Mouse (Mus musculus): ENCODE results near the gene Gm37596. TPM values are rescaled to one million over a fixed set of nuclear protein-coding genes. Genes with fewer than 3 reads are reported as not detected.
"Not testable (repeated sequence)": the region's sequence is repeated elsewhere in the genome, so short reads cannot be mapped to it uniquely, and the experiment has no call there.

The Gm37596 gene
- polyA plus RNA-seq (2015; fragmentation: Nextera tagmentation; extraction: Ambion mirVana): not detected in 2 replicates

DNA sequence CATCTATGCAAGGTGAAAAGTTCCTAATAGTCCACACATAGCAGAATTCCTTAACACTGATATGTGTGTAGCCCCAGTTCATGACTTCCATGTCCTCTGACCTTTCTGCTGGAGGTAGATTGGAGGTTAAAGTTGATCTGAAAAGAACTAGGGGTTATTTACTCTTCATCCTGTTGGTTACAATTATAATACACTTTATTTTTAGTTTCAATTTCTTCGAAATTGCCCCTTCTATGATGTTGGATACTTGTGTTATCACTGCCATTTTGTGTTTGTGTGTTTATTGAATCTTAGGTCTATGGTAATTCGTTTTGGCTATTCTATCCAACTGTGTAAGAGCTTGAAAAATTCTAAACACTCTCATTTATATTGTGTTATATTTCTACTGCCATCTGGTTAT is at the start of gene Gm37596:
TSS of gene Gm37596 (minus strand) at position 101 of the 400 bp plus-strand sequence.
- not testable (repeated sequence) for H3K4me1 ChIP-seq (ENCODE audit: insufficient read depth)
- WGBS (ENCODE audit: insufficient replicate concordance): 60% methylated on average over 1 of the region's 2 CpGs

DNA sequence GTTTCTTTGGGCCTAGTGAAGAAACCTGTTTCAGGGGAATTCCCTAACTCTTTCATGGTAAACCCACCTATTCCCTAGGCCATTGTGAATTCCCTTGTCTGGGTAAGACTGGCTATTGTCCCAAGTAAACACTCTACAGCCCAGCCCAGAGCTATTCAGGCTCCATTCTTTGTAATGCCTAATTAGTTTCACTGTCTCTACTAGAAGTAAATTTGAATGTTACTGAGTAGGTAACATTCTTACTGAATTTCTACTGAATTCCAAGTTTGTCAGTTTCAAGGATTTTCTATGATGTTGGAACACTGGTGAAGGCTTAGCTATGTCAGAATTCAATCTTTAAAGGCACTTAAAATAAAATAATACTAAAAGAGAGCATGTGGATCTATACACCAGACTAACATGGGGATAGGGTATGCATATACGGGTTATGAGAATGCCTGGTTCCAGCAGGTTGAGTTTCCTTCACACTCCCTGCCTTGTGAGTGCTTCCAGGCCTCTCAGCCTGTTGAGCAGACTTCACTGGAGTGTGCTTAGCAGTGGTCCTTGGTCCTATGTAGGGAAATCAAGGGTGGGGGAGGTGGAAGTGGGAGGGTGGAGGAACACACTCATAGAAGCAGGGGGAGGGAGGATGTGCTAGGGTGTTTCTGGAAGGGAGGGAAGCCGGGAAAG is 16.2 kb upstream of the Gm37596 start:
- H3K9ac ChIP-seq (replicated peaks); ATAC-seq; H3K27me3 ChIP-seq (ENCODE audit: insufficient read depth, low read length); H3K36me3 ChIP-seq (replicated peaks; ENCODE audit: insufficient read depth, low read length); H3K27ac ChIP-seq (ENCODE audit: low read depth); H3K4me1 ChIP-seq (ENCODE audit: insufficient read depth); H3K4me3 ChIP-seq (ENCODE audit: low read depth, low read length); H3K9me3 ChIP-seq (ENCODE audit: low read length); DNase-seq; H3K4me2 ChIP-seq (ENCODE audit: low read depth, low read length): not testable (repeated sequence)
- 72% methylated on average over 2 of the region's 2 CpGs for WGBS (ENCODE audit: insufficient replicate concordance)

More for the DNA sequence above, at the start of gene Gm37596:
- ATAC-seq; H3K4me2 ChIP-seq (ENCODE audit: low read depth, low read length); H3K36me3 ChIP-seq (replicated peaks; ENCODE audit: insufficient read depth, low read length); H3K27ac ChIP-seq (ENCODE audit: low read depth); DNase-seq; H3K9ac ChIP-seq (replicated peaks); H3K9me3 ChIP-seq (ENCODE audit: low read length); H3K4me3 ChIP-seq (ENCODE audit: low read depth, low read length); H3K27me3 ChIP-seq (ENCODE audit: insufficient read depth, low read length): not testable (repeated sequence)

DNA sequence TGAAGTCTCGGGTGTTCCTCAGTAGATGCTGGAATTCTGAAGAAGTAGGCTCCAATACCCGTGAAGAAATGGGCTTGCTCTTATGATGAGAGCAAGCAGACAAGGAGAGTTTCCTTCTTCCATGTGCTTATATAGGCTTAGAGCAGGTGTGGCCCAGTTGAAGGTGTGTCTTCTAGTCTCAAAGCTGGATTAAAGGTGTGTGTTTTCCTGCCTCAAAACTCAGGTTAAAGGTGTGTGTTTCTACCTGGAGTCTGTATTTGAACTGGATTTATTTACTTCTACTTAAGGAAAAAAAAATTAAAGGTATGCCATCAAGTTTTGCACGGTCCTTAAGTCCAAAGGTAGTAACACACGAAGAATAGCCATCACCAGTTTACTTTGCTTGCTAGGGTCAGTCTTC is 16.7 kb downstream of the Gm37596 start, which contains the start of gene Tdpoz1:
TSS of gene Tdpoz1 (minus strand) at position 101 of the 400 bp plus-strand sequence.
- H3K4me1 ChIP-seq (ENCODE audit: insufficient read depth); H3K9ac ChIP-seq (replicated peaks); H3K9me3 ChIP-seq (ENCODE audit: low read length); ATAC-seq; DNase-seq; H3K27me3 ChIP-seq (ENCODE audit: insufficient read depth, low read length); H3K27ac ChIP-seq (ENCODE audit: low read depth); H3K4me3 ChIP-seq (ENCODE audit: low read depth, low read length); H3K4me2 ChIP-seq (ENCODE audit: low read depth, low read length); H3K36me3 ChIP-seq (replicated peaks; ENCODE audit: insufficient read depth, low read length): not testable (repeated sequence)
- WGBS (ENCODE audit: insufficient replicate concordance): 70% methylated on average over 2 of the region's 4 CpGs

GRCm38 (mm10) chr3:93670805-93671503 is 21.9 kb downstream of the Gm37596 start:
- not testable (repeated sequence) for H3K36me3 ChIP-seq (replicated peaks; ENCODE audit: insufficient read depth, low read length); H3K9me3 ChIP-seq (ENCODE audit: low read length); DNase-seq; H3K27ac ChIP-seq (ENCODE audit: low read depth); H3K4me2 ChIP-seq (ENCODE audit: low read depth, low read length); H3K4me1 ChIP-seq (ENCODE audit: insufficient read depth); H3K9ac ChIP-seq (replicated peaks); H3K4me3 ChIP-seq (ENCODE audit: low read depth, low read length); H3K27me3 ChIP-seq (ENCODE audit: insufficient read depth, low read length); ATAC-seq
- 64% methylated on average over 5 of the region's 6 CpGs for WGBS (ENCODE audit: insufficient replicate concordance)

- DNase-seq (no peak), ATAC-seq (no peak)
- Histone ChIP-seq H3K9ac (replicated peaks) (no peak overlapping the region), H3K4me3 (ENCODE audit: low read depth, low read length) (no peak overlapping the region), H3K4me2 (ENCODE audit: low read depth, low read length) (no peak overlapping the region), H3K9me3 (ENCODE audit: low read length) (no peaks in the 10 kb centered on the region), H3K27me3 (ENCODE audit: insufficient read depth, low read length) (no peaks in the 10 kb centered on the region), H3K4me1 (ENCODE audit: insufficient read depth) (no peaks in the 10 kb centered on the region), H3K36me3 (replicated peaks; ENCODE audit: insufficient read depth, low read length) (no peaks in the 10 kb centered on the region), H3K27ac (ENCODE audit: low read depth) (no peak overlapping the region)
- TF ChIP-seq CTCF (IDR thresholded peaks at IDR 0.05; ENCODE audit: low read depth) (no peak), EP300 (IDR thresholded peaks at IDR 0.05; ENCODE audit: low read depth) (no peak)
- 57% methylated on average over 1 of the region's 1 CpGs for WGBS (ENCODE audit: insufficient replicate concordance)
Observed at GRCm38 (mm10) chr3:93654260-93654659, 38.6 kb downstream of the Gm37596 start.

DNA sequence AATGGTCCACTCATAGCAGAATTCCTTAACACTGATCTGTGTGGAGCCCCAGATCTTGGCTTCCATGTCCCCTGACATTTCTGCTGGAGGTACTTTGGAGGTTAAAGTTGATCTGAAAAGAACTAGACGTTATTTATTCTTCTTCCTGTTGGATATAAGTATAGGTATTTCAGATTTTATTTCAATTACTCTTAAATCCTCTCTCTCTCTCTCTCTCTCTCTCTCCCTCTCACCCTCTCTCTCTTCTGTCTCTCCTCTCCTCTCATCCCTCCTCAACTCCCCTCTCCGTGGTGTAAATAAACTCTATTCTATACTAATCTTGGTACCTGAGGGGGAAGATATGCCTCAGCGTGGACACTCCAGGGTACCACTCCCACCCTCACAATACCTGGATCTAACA is 40.3 kb downstream of the Gm37596 start, which contains the start of gene Tdpoz2:
TSS of gene Tdpoz2 (minus strand) at position 101 of the 400 bp plus-strand sequence.
- TF ChIP-seq EP300 (IDR thresholded peaks at IDR 0.05; ENCODE audit: low read depth): no peak
- TF ChIP-seq CTCF (IDR thresholded peaks at IDR 0.05; ENCODE audit: low read depth): no peak
- H3K9me3 ChIP-seq (ENCODE audit: low read length): no peaks in the 10 kb centered on the region
- H3K9ac ChIP-seq (replicated peaks): no peak within 1 kb of the TSS
- no peak for DNase-seq
- WGBS (ENCODE audit: insufficient replicate concordance): 69% methylated on average over 3 of the region's 3 CpGs
- H3K36me3 ChIP-seq (replicated peaks; ENCODE audit: insufficient read depth, low read length): no peaks in the 10 kb centered on the region
- no peak within 1 kb of the TSS for H3K4me3 ChIP-seq (ENCODE audit: low read depth, low read length)
- H3K27ac ChIP-seq (ENCODE audit: low read depth): no peak within 1 kb of the TSS
- H3K4me2 ChIP-seq (ENCODE audit: low read depth, low read length): no peak within 1 kb of the TSS
- no peaks in the 10 kb centered on the region for H3K4me1 ChIP-seq (ENCODE audit: insufficient read depth)
- no peaks in the 10 kb centered on the region for H3K27me3 ChIP-seq (ENCODE audit: insufficient read depth, low read length)
- no peak for ATAC-seq

Other genes starting within 250 kb of the Gm37596 start
- gene Tchhl1, start 224.3 kb downstream of the Gm37596 start, polyA plus RNA-seq (2015; fragmentation: Nextera tagmentation; extraction: Ambion mirVana): not detected in 2 replicates
- 330 and 336 TPM in 2 replicates for gene S100a11, start 172.6 kb downstream of the Gm37596 start, polyA plus RNA-seq (2015; fragmentation: Nextera tagmentation; extraction: Ambion mirVana)
- 75.4 and 82.0 TPM in 2 replicates for gene S100a10, start 138.0 kb downstream of the Gm37596 start, polyA plus RNA-seq (2015; fragmentation: Nextera tagmentation; extraction: Ambion mirVana)
- not detected in 2 replicates for gene Tdpoz2, start 40.4 kb downstream of the Gm37596 start, polyA plus RNA-seq (2015; fragmentation: Nextera tagmentation; extraction: Ambion mirVana)
- not detected in 2 replicates for gene Tdpoz1, start 16.8 kb downstream of the Gm37596 start, polyA plus RNA-seq (2015; fragmentation: Nextera tagmentation; extraction: Ambion mirVana)
- not detected in 2 replicates for gene Gm5773, start 79.9 kb upstream of the Gm37596 start, polyA plus RNA-seq (2015; fragmentation: Nextera tagmentation; extraction: Ambion mirVana)
- gene Tdpoz4, start 103.3 kb upstream of the Gm37596 start, polyA plus RNA-seq (2015; fragmentation: Nextera tagmentation; extraction: Ambion mirVana): not detected in 2 replicates
- gene Tdpoz3, start 132.9 kb upstream of the Gm37596 start, polyA plus RNA-seq (2015; fragmentation: Nextera tagmentation; extraction: Ambion mirVana): not detected in 2 replicates